Mouse (Mus musculus) MEL (cell line): ENCODE results near the gene Rgs19. TPM values are rescaled to one million over a fixed set of nuclear protein-coding genes. Genes with fewer than 3 reads are reported as not detected.

Source experiments
- DNase-seq: peaks from one replicate; pipeline ENCODE4 v3.0.0; 2011; ENCODE audit warnings: low read depth, low spot score
- H3K27ac ChIP-seq: 2 replicates; pipeline ENCODE4 v1.5.1; 2012; ENCODE audit warnings: low read depth, mild to moderate bottlenecking, control low read depth, low read length, moderate library complexity; ENCODE audit not compliant: control insufficient read depth
- H3K27me3 ChIP-seq, 2 experiments: fragments of 150-350 bp in 1 of 2; sonication (generic) in 1 of 2; 2 replicates each; pipeline ENCODE4 v1.6.1; 2012; ENCODE audit warnings: low read length in 2 of 2, mild to moderate bottlenecking in 2 of 2, improper control_type of control experiment in 1 of 2, moderate library complexity in 1 of 2; ENCODE audit not compliant: insufficient read depth in 2 of 2, control insufficient read depth in 1 of 2
- H3K36me3 ChIP-seq, 2 experiments: 2 replicates each; pipeline ENCODE4 v1.6.1; 2012 to 2014; ENCODE audit warnings: low read length in 2 of 2, improper control_type of control experiment in 1 of 2, inconsistent platforms in 1 of 2, mild to moderate bottlenecking in 1 of 2; ENCODE audit not compliant: insufficient read depth in 2 of 2, control insufficient read depth in 1 of 2
- H3K4me1 ChIP-seq, 2 experiments: fragments of 150-350 bp in 1 of 2; sonication (generic) in 1 of 2; 2 replicates each; pipeline ENCODE4 v1.6.1; 2012; ENCODE audit warnings: low read length in 2 of 2, improper control_type of control experiment in 1 of 2, mild to moderate bottlenecking in 1 of 2; ENCODE audit not compliant: insufficient read depth in 2 of 2, control insufficient read depth in 1 of 2
- H3K4me3 ChIP-seq, 2 experiments: fragments of 150-350 bp in 1 of 2; sonication (generic) in 1 of 2; 2 replicates each; pipeline ENCODE4 v1.5.1; 2012; ENCODE audit warnings: low read depth in 2 of 2, low read length in 2 of 2, mild to moderate bottlenecking in 2 of 2, moderate library complexity in 2 of 2, control low read depth in 1 of 2, improper control_type of control experiment in 1 of 2; ENCODE audit not compliant: control insufficient read depth in 1 of 2, insufficient read depth in 1 of 2
- H3K79me2 ChIP-seq: 2 replicates; pipeline ENCODE4 v1.6.1; 2012; ENCODE audit warnings: mild to moderate bottlenecking, low read length, moderate library complexity; ENCODE audit not compliant: control insufficient read depth, poor library complexity, insufficient read depth
- H3K9ac ChIP-seq: 2 replicates; pipeline ENCODE4 v1.6.1; 2012; ENCODE audit warnings: low read depth, mild to moderate bottlenecking, control low read depth, low read length, moderate library complexity; ENCODE audit not compliant: control insufficient read depth, poor library complexity, severe bottlenecking
- H3K9me3 ChIP-seq: fragments of 150-350 bp; sonication (generic); replicated peaks from 2 replicates; pipeline ENCODE4 v1.6.1; 2012; ENCODE audit warnings: mild to moderate bottlenecking, low read length, improper control_type of control experiment, moderate library complexity; ENCODE audit not compliant: insufficient read depth
- CHD1 ChIP-seq: IDR thresholded peaks from 2 replicates; pipeline ENCODE4 v1.6.1; 2012; ENCODE audit warnings: low read depth, mild to moderate bottlenecking, inconsistent platforms, low read length, improper control_type of control experiment
- CTCF ChIP-seq, 3 experiments: IDR thresholded peaks in 2 of 3; conservative IDR thresholded peaks in 1 of 3; 2 replicates each; pipeline ENCODE4 v1.5.1; 2011 to 2012; ENCODE audit warnings: low read length in 3 of 3, low read depth in 2 of 3, mild to moderate bottlenecking in 2 of 3, improper control_type of control experiment in 1 of 3, inconsistent platforms in 1 of 3, mixed read lengths in 1 of 3, moderate library complexity in 1 of 3; ENCODE audit not compliant: control insufficient read depth in 1 of 3, insufficient read depth in 1 of 3, poor library complexity in 1 of 3, severe bottlenecking in 1 of 3
- EP300 ChIP-seq, 2 experiments: IDR thresholded peaks; 2 replicates each; pipeline ENCODE4 v1.6.1; 2011; ENCODE audit warnings: improper control_type of control experiment in 2 of 2, low read length in 2 of 2, low read depth in 1 of 2, mild to moderate bottlenecking in 1 of 2
- ETS1 ChIP-seq: IDR thresholded peaks from 2 replicates; pipeline ENCODE4 v1.6.1; 2012; ENCODE audit warnings: low read depth, mild to moderate bottlenecking, inconsistent platforms, low read length, improper control_type of control experiment, moderate library complexity
- JUND ChIP-seq: IDR thresholded peaks from 2 replicates; pipeline ENCODE4 v1.6.1; 2011; ENCODE audit warnings: low read depth, mild to moderate bottlenecking, improper control_type of control experiment, low read length
- KAT2A ChIP-seq: conservative IDR thresholded peaks from 2 replicates; pipeline ENCODE4 v1.6.1; 2012; ENCODE audit warnings: low read depth, low read length, improper control_type of control experiment, inconsistent platforms
- MAFK ChIP-seq: IDR thresholded peaks from 2 replicates; pipeline ENCODE4 v1.6.1; 2011; ENCODE audit warnings: low read depth, mild to moderate bottlenecking, low read length, improper control_type of control experiment, borderline replicate concordance
- MYB ChIP-seq: IDR thresholded peaks from 2 replicates; pipeline ENCODE4 v1.6.1; 2011; ENCODE audit warnings: mild to moderate bottlenecking, low read depth, low read length, improper control_type of control experiment
- MYC ChIP-seq: IDR thresholded peaks from 2 replicates; pipeline ENCODE4 v1.6.1; 2011; ENCODE audit warnings: low read depth, mild to moderate bottlenecking, low read length, improper control_type of control experiment, moderate library complexity
- NRF1 ChIP-seq: IDR thresholded peaks from 2 replicates; pipeline ENCODE4 v1.6.1; 2014; ENCODE audit warnings: low read depth, mild to moderate bottlenecking, inconsistent platforms, low read length, improper control_type of control experiment, moderate library complexity; ENCODE audit not compliant: poor library complexity, insufficient read depth, severe bottlenecking
- POLR2AphosphoS2 ChIP-seq: IDR thresholded peaks from 2 replicates; pipeline ENCODE4 v1.6.1; 2011; ENCODE audit warnings: low read length, improper control_type of control experiment
- POLR2AphosphoS5 ChIP-seq: IDR thresholded peaks from 2 replicates; pipeline ENCODE4 v1.6.1; 2012; ENCODE audit warnings: low read depth, borderline replicate concordance, mild to moderate bottlenecking, inconsistent platforms, low read length, moderate library complexity, mixed read lengths
- RCOR1 ChIP-seq: IDR thresholded peaks from 2 replicates; pipeline ENCODE4 v1.6.1; 2012; ENCODE audit warnings: low read depth, mild to moderate bottlenecking, inconsistent platforms, low read length, improper control_type of control experiment
- TAL1 ChIP-seq: IDR thresholded peaks from 2 replicates; pipeline ENCODE4 v1.6.1; 2012; ENCODE audit warnings: mild to moderate bottlenecking, inconsistent platforms, low read length, moderate library complexity, mixed read lengths
- TBP ChIP-seq: IDR thresholded peaks from 2 replicates; pipeline ENCODE4 v1.8.0; 2011; ENCODE audit warnings: low read depth, low read length, improper control_type of control experiment
- ZKSCAN1 ChIP-seq: IDR thresholded peaks from 2 replicates; pipeline ENCODE4 v1.6.1; 2012; ENCODE audit warnings: low read depth, mild to moderate bottlenecking, inconsistent platforms, low read length, improper control_type of control experiment, moderate library complexity
- polyA plus RNA-seq, 2 experiments: library from polyadenylated mRNA; stranded (reverse) in 1 of 2; unstranded in 1 of 2; fragments of >175 nt in 1 of 2; fragments of >200 nt in 1 of 2; gene quantifications; 2 replicates each; pipeline versions ENCODE4 v1.2.1 to v1.2.4; 2012; ENCODE audit warnings: low replicate concordance in 2 of 2, low read depth in 1 of 2; ENCODE audit not compliant: insufficient read length in 2 of 2, insufficient read depth in 1 of 2, missing spikeins in 1 of 2
- total RNA-seq: library from RNA; depleted of rRNA; stranded (reverse); fragments of 300-350 nt; gene quantifications from 2 replicates; pipeline ENCODE4 v1.2.3, GENCODE M21; 2012

Gene Rgs19
- total and polyA plus RNA-seq, 3 experiments, result 46.2 to 157 TPM; not detected in 1

GRCm38 (mm10) chr2:181720061-181720460 lies 26.3 kb upstream of the Rgs19 start:
- Histone ChIP-seq H3K27ac (no peak overlapping the region), H3K9me3 (no peaks in the 10 kb centered on the region), H3K4me1 (peaks cover 0 to 8% of the 10 kb centered on the region in 2 experiments; a peak in 1 of 4 replicates), H3K9ac (no peak overlapping the region), H3K27me3 (no peaks in the 10 kb centered on the region), H3K4me3 (no peak overlapping the region), H3K79me2 (no peaks in the 10 kb centered on the region), H3K36me3 (0 out of 4 replicates have a peak, but pooled peaks cover 0 to 2% of the 10 kb centered on the region in 2 experiments)
- no peak for DNase-seq
- no peak for TF ChIP-seq TAL1
- TF ChIP-seq POLR2AphosphoS5, result no peak
- no peak for TF ChIP-seq ZKSCAN1
- TF ChIP-seq MYC, result no peak
- TF ChIP-seq CTCF (IDR thresholded peaks at IDR 0.05 in 2 of 3, conservative IDR thresholded peaks at IDR 0.05 in 1 of 3; ENCODE audit: control insufficient read depth in 1 of 3, insufficient read depth in 1 of 3, low read depth in 2 of 3, low read length in 3 of 3, poor library complexity in 1 of 3, severe bottlenecking in 1 of 3), result no peak

GRCm38 (mm10) chr2:181716991-181717390 lies 23.2 kb upstream of the Rgs19 start:
- H3K27me3 ChIP-seq, result no peaks in the 10 kb centered on the region
- peaks cover 2 to 10% of the 10 kb centered on the region in 2 experiments; a peak in 2 of 4 replicates for H3K4me1 ChIP-seq
- peak; percentile 41 for DNase-seq
- H3K79me2 ChIP-seq, result no peaks in the 10 kb centered on the region
- H3K4me3 ChIP-seq, result no peak overlapping the region
- TF ChIP-seq MAFK (no peak), KAT2A (no peak), RCOR1 (no peak), MYB (no peak), NRF1 (no peak), CTCF (IDR thresholded peaks at IDR 0.05 in 2 of 3, conservative IDR thresholded peaks at IDR 0.05 in 1 of 3; ENCODE audit: control insufficient read depth in 1 of 3, insufficient read depth in 1 of 3, low read depth in 2 of 3, low read length in 3 of 3, poor library complexity in 1 of 3, severe bottlenecking in 1 of 3) (no peak), TAL1 (no peak), ETS1 (no peak)
- H3K27ac ChIP-seq, result no peak overlapping the region
- H3K9ac ChIP-seq, result no peak overlapping the region
- 0 out of 4 replicates have a peak, but pooled peaks cover 0 to 2% of the 10 kb centered on the region in 2 experiments for H3K36me3 ChIP-seq
- H3K9me3 ChIP-seq, result no peaks in the 10 kb centered on the region

GRCm38 (mm10) chr2:181715382-181715781 lies 21.6 kb upstream of the Rgs19 start:
- Histone ChIP-seq H3K36me3 (0 out of 4 replicates have a peak, but pooled peaks cover 0 to 2% of the 10 kb centered on the region in 2 experiments), H3K9ac (no peak overlapping the region), H3K27ac (no peak overlapping the region), H3K4me1 (peaks cover 2 to 10% of the 10 kb centered on the region in 2 experiments; a peak in 2 of 4 replicates), H3K79me2 (no peaks in the 10 kb centered on the region), H3K27me3 (no peaks in the 10 kb centered on the region), H3K9me3 (no peaks in the 10 kb centered on the region), H3K4me3 (no peak overlapping the region)
- TF ChIP-seq EP300 (IDR thresholded peaks at IDR 0.05; ENCODE audit: low read depth in 1 of 2, low read length in 2 of 2) (no peak), POLR2AphosphoS2 (no peak), CHD1 (no peak), TBP (no peak), ZKSCAN1 (no peak), MAFK (no peak), JUND (no peak), NRF1 (no peak), POLR2AphosphoS5 (no peak)
- DNase-seq, result no peak
